Mouse (Mus musculus): ENCODE measurements around the gene Map3k4.

DNA sequence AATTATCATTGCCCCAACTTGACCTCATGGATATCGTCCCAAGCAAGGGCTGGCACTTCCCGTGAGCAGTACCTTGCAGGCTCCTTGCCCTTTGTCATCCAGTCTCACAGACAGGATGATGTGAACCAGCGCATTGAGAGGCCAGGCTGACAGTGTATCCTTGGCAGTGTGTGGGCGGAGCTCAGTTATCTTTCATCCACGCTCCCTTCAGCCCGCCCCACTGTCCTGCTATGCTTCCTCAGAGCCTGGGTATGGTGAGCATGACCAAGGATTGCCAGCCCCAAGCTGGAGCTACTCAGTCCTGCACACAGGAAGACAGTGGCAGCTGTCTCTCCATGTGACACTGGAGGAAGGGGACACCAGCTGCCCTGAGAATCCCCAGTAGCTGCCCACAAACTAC is 102.4 kb downstream of the Map3k4 start:
- TF ChIP-seq ZNF384 (IDR thresholded peaks at IDR 0.05; ENCODE audit: low read depth, low read length) (no peak), ZC3H11A (IDR thresholded peaks at IDR 0.05; ENCODE audit: borderline replicate concordance, low read depth, low read length) (no peak), MAFK (IDR thresholded peaks at IDR 0.05; ENCODE audit: insufficient read depth, low read depth, low read length) (no peak), HCFC1 (IDR thresholded peaks at IDR 0.05; ENCODE audit: borderline replicate concordance, insufficient read depth, low read length) (no peak), CHD2 (IDR thresholded peaks at IDR 0.05; ENCODE audit: low read depth, low read length) (no peak)
